Mouse (Mus musculus) neural tube, embryonic 15.5 days (tissue): Measurements from ENCODE around the gene Psmb11. TPM values are rescaled to one million over a fixed set of nuclear protein-coding genes. Genes with fewer than 3 reads are reported as not detected.
A peak's percentile ranks its signal among the peaks of the same experiment; 100 is the strongest.

Experiments used
- ATAC-seq: fragments of 200-750 bp; cut with Nextera tagmentation; 2 replicates; pipeline ENCODE4 v1.8.0; 2017; ENCODE audit warnings: mild to moderate bottlenecking, moderate TSS enrichment, moderate library complexity; ENCODE audit not compliant: low FRiP score
- H3K27ac ChIP-seq: fragments of 300-500 bp; sonication (generic); replicated peaks from 2 replicates; pipeline ENCODE4 v1.5.1; 2015; ENCODE audit warnings: mild to moderate bottlenecking, inconsistent platforms
- H3K27me3 ChIP-seq: fragments of 300-500 bp; sonication (generic); replicated peaks from 2 replicates; pipeline ENCODE4 v1.6.1; 2015; ENCODE audit warnings: inconsistent platforms
- H3K36me3 ChIP-seq: fragments of 300-500 bp; sonication (generic); 2 replicates; pipeline ENCODE4 v1.6.1; 2015; ENCODE audit warnings: inconsistent platforms
- H3K4me1 ChIP-seq: fragments of 300-500 bp; sonication (generic); 2 replicates; pipeline ENCODE4 v1.6.1; 2015; ENCODE audit warnings: inconsistent platforms
- H3K4me2 ChIP-seq: fragments of 300-500 bp; sonication (generic); 2 replicates; pipeline ENCODE4 v1.6.1; 2015; ENCODE audit warnings: inconsistent platforms, mild to moderate bottlenecking, moderate library complexity
- H3K4me3 ChIP-seq: fragments of 300-500 bp; sonication (generic); replicated peaks from 2 replicates; pipeline ENCODE4 v1.5.1; 2015; ENCODE audit warnings: mild to moderate bottlenecking, inconsistent platforms
- H3K9ac ChIP-seq: fragments of 300-500 bp; sonication (generic); replicated peaks from 2 replicates; pipeline ENCODE4 v1.6.1; 2015; ENCODE audit warnings: mild to moderate bottlenecking, inconsistent platforms
- H3K9me3 ChIP-seq: fragments of 300-500 bp; sonication (generic); replicated peaks from 2 replicates; pipeline ENCODE4 v1.6.1; 2016; ENCODE audit warnings: inconsistent platforms
- WGBS: fragments of 180-500 bp; shearing (Covaris S2); methylation state at CpG from one replicate; pipeline ENCODE4 v1.1.7; 2015; ENCODE audit warnings: mixed read lengths; 5-methylcytosine and 5-hydroxymethylcytosine counted together
- polyA plus RNA-seq: library from polyadenylated mRNA; unstranded; fragments of >200 nt; fragmentation: Nextera tagmentation; extraction: Ambion mirVana; gene quantifications from 2 replicates; pipeline ENCODE4 v1.2.1, GENCODE M21; 2015

The Psmb11 gene
- polyA plus RNA-seq, 1 experiment from 2014 or later = 0.04 TPM

GRCm38 (mm10) chr14:54628103-54628502, 6.9 kb downstream of the Psmb11 start:
- H3K4me1 ChIP-seq = no peaks in the 10 kb centered on the region
- no peak overlapping the region for H3K27ac ChIP-seq
- no peak overlapping the region for H3K4me3 ChIP-seq
- WGBS = 75% methylated on average over 5 of the region's 5 CpGs
- H3K9ac ChIP-seq = no peak overlapping the region
- H3K36me3 ChIP-seq = peaks cover 32% of the 10 kb centered on the region
- no peak overlapping the region for H3K4me2 ChIP-seq
- no peaks in the 10 kb centered on the region for H3K27me3 ChIP-seq
- ATAC-seq = no peak
- H3K9me3 ChIP-seq = no peaks in the 10 kb centered on the region

- H3K4me1 ChIP-seq = no peaks in the 10 kb centered on the region
- no peak for ATAC-seq
- no peak overlapping the region for H3K9ac ChIP-seq
- H3K4me2 ChIP-seq = no peak overlapping the region
- H3K27me3 ChIP-seq = no peaks in the 10 kb centered on the region
- no peak overlapping the region for H3K4me3 ChIP-seq
- 0 out of 2 replicates have a peak overlapping the region, but pooled peaks have one; percentile 30 for H3K27ac ChIP-seq
- peaks cover 43% of the 10 kb centered on the region for H3K36me3 ChIP-seq
- WGBS = 84% methylated on average over 2 of the region's 2 CpGs
- H3K9me3 ChIP-seq = no peaks in the 10 kb centered on the region
Measured at GRCm38 (mm10) chr14:54629797-54630196, 8.6 kb downstream of the Psmb11 start.

- no peaks in the 10 kb centered on the region for H3K4me1 ChIP-seq
- ATAC-seq = peak; percentile 56
- H3K27ac ChIP-seq = peak overlapping the region; percentile 30; the same call in 1 of the 2 replicates
- no peak overlapping the region for H3K4me3 ChIP-seq
- H3K9ac ChIP-seq = no peak overlapping the region
- H3K4me2 ChIP-seq = no peak overlapping the region
- H3K36me3 ChIP-seq = peaks cover 44% of the 10 kb centered on the region
- WGBS = 68% methylated on average over 11 of the region's 11 CpGs
- no peaks in the 10 kb centered on the region for H3K9me3 ChIP-seq
- no peaks in the 10 kb centered on the region for H3K27me3 ChIP-seq
Measured at GRCm38 (mm10) chr14:54630583-54631239, 9.5 kb downstream of the Psmb11 start.

GRCm38 (mm10) chr14:54631240-54631599, 10.0 kb downstream of the Psmb11 start:
- no peak overlapping the region for H3K4me3 ChIP-seq
- H3K9ac ChIP-seq = no peak overlapping the region
- WGBS = 71% methylated on average over 4 of the region's 4 CpGs
- H3K9me3 ChIP-seq = no peaks in the 10 kb centered on the region
- H3K27ac ChIP-seq = peak overlapping the region; percentile 30; the same call in 1 of the 2 replicates
- ATAC-seq = 0 out of 2 replicates have a peak, but pooled peaks have one; percentile 29
- H3K27me3 ChIP-seq = no peaks in the 10 kb centered on the region
- H3K36me3 ChIP-seq = peaks cover 49% of the 10 kb centered on the region
- no peaks in the 10 kb centered on the region for H3K4me1 ChIP-seq
- no peak overlapping the region for H3K4me2 ChIP-seq

- 0 out of 2 replicates have a peak, but pooled peaks cover 3% of the 10 kb centered on the region for H3K4me1 ChIP-seq
- 96% methylated on average over 37 of the region's 37 CpGs for WGBS
- H3K4me2 ChIP-seq = no peak overlapping the region
- no peaks in the 10 kb centered on the region for H3K9me3 ChIP-seq
- no peak overlapping the region for H3K27ac ChIP-seq
- no peaks in the 10 kb centered on the region for H3K27me3 ChIP-seq
- H3K36me3 ChIP-seq = peaks cover 60% of the 10 kb centered on the region
- no peak for ATAC-seq
- H3K4me3 ChIP-seq = no peak overlapping the region
- H3K9ac ChIP-seq = no peak overlapping the region
Measured at GRCm38 (mm10) chr14:54632252-54632651, 11.0 kb downstream of the Psmb11 start.

- Histone ChIP-seq H3K36me3 (peaks cover 71% of the 10 kb centered on the region), H3K4me1 (peaks cover 19% of the 10 kb centered on the region)
- WGBS = 79% methylated on average over 4 of the region's 4 CpGs
Measured at GRCm38 (mm10) chr14:54634182-54634581, 12.9 kb downstream of the Psmb11 start.

GRCm38 (mm10) chr14:54636954-54637353, 15.7 kb downstream of the Psmb11 start:
- H3K4me1 ChIP-seq = peaks cover 35% of the 10 kb centered on the region
- WGBS = 54% methylated on average over 8 of the region's 8 CpGs
- H3K36me3 ChIP-seq = peaks cover 51% of the 10 kb centered on the region
- H3K9me3 ChIP-seq = no peaks in the 10 kb centered on the region
- no peaks in the 10 kb centered on the region for H3K27me3 ChIP-seq
- no peak overlapping the region for H3K4me2 ChIP-seq
- no peak overlapping the region for H3K9ac ChIP-seq
- no peak overlapping the region for H3K4me3 ChIP-seq
- no peak overlapping the region for H3K27ac ChIP-seq
- no peak for ATAC-seq

More at GRCm38 (mm10) chr14:54634182-54634581, 12.9 kb downstream of the Psmb11 start:
- H3K4me3 ChIP-seq = no peak overlapping the region
- no peak overlapping the region for H3K4me2 ChIP-seq
- H3K27me3 ChIP-seq = no peaks in the 10 kb centered on the region
- no peak for ATAC-seq
- no peak overlapping the region for H3K9ac ChIP-seq
- no peak overlapping the region for H3K27ac ChIP-seq
- H3K9me3 ChIP-seq = no peaks in the 10 kb centered on the region

- no peak overlapping the region for H3K27ac ChIP-seq
- H3K9ac ChIP-seq = no peak overlapping the region
- H3K4me1 ChIP-seq = peaks cover 35% of the 10 kb centered on the region
- H3K9me3 ChIP-seq = no peaks in the 10 kb centered on the region
- H3K27me3 ChIP-seq = no peaks in the 10 kb centered on the region
- no peak for ATAC-seq
- H3K36me3 ChIP-seq = peaks cover 48% of the 10 kb centered on the region
- H3K4me2 ChIP-seq = no peak overlapping the region; the same call in 1 of the 2 replicates
- no peak overlapping the region for H3K4me3 ChIP-seq
- WGBS = 79% methylated on average over 5 of the region's 5 CpGs
Measured at GRCm38 (mm10) chr14:54638210-54638609, 17.0 kb downstream of the Psmb11 start.

GRCm38 (mm10) chr14:54640121-54640520, 18.9 kb downstream of the Psmb11 start:
- peak overlapping the region; percentile 89 for H3K9ac ChIP-seq
- H3K27ac ChIP-seq = no peak overlapping the region
- 12% methylated on average over 4 of the region's 4 CpGs for WGBS
- no peaks in the 10 kb centered on the region for H3K9me3 ChIP-seq
- peaks cover 35% of the 10 kb centered on the region for H3K4me1 ChIP-seq
- peaks cover 57% of the 10 kb centered on the region for H3K36me3 ChIP-seq
- ATAC-seq = no peak
- peak overlapping the region; percentile 79 for H3K4me3 ChIP-seq
- no peaks in the 10 kb centered on the region for H3K27me3 ChIP-seq
- peak overlapping the region; percentile 96 for H3K4me2 ChIP-seq

- H3K27me3 ChIP-seq = no peaks in the 10 kb centered on the region
- H3K4me3 ChIP-seq = peak within 1 kb of the TSS; percentile 79
- H3K27ac ChIP-seq = peak within 1 kb of the TSS; percentile 90
- ATAC-seq = no peak
- peak within 1 kb of the TSS; percentile 96 for H3K4me2 ChIP-seq
- peaks cover 62% of the 10 kb centered on the region for H3K36me3 ChIP-seq
- 1% methylated on average over 27 of the region's 28 CpGs for WGBS
- no peaks in the 10 kb centered on the region for H3K9me3 ChIP-seq
- H3K4me1 ChIP-seq = peaks cover 35% of the 10 kb centered on the region
- peak within 1 kb of the TSS; percentile 89 for H3K9ac ChIP-seq
Measured at GRCm38 (mm10) chr14:54640946-54641304, 19.7 kb downstream of the Psmb11 start, which contains the start of gene Gm17606. Gene Gm17606 (plus strand): TSS chr14:54640952.

GRCm38 (mm10) chr14:54641305-54641969, 20.2 kb downstream of the Psmb11 start, which contains the start of gene Cdh24:
Gene Cdh24 (minus strand): TSS chr14:54641364.
- H3K27me3 ChIP-seq = no peaks in the 10 kb centered on the region
- peak within 1 kb of the TSS; percentile 89 for H3K9ac ChIP-seq
- peak within 1 kb of the TSS; percentile 79 for H3K4me3 ChIP-seq
- peaks cover 62% of the 10 kb centered on the region for H3K36me3 ChIP-seq
- ATAC-seq = peak; percentile 93
- under 1% methylated on average over 44 of the region's 52 CpGs for WGBS
- H3K4me1 ChIP-seq = peaks cover 35% of the 10 kb centered on the region
- H3K27ac ChIP-seq = peak within 1 kb of the TSS; percentile 90
- H3K9me3 ChIP-seq = no peaks in the 10 kb centered on the region
- H3K4me2 ChIP-seq = peak within 1 kb of the TSS; percentile 96
